Mouse (Mus musculus) CH12.LX (cell line): Measurements from ENCODE around the gene Gmds. TPM values are rescaled to one million over a fixed set of nuclear protein-coding genes. Genes with fewer than 3 reads are reported as not detected.

Experiments
- DNase-seq: peaks from one replicate; pipeline ENCODE4 v3.0.0-alpha.2; 2013; ENCODE audit errors: extremely low read depth
- H3K27ac ChIP-seq: 2 replicates; pipeline ENCODE4 v1.5.1; 2012; ENCODE audit warnings: low read depth, mild to moderate bottlenecking, control low read depth, moderate library complexity; ENCODE audit not compliant: insufficient read depth
- H3K27me3 ChIP-seq: replicated peaks from 2 replicates; pipeline ENCODE3; 2012; ENCODE audit warnings: inconsistent platforms
- H3K36me3 ChIP-seq, 2 experiments: replicated peaks in 1 of 2; 2 replicates each; pipeline versions ENCODE3 to v1.6.1; 2012; ENCODE audit warnings: inconsistent platforms in 1 of 2, low read length in 1 of 2, mild to moderate bottlenecking in 1 of 2, mixed read lengths in 1 of 2, moderate library complexity in 1 of 2; ENCODE audit not compliant: control insufficient read depth in 1 of 2, insufficient read depth in 1 of 2
- H3K4me1 ChIP-seq, 2 experiments: 2 replicates each; pipeline ENCODE4 v1.6.1; 2012; ENCODE audit warnings: inconsistent platforms in 1 of 2, moderate library complexity in 1 of 2; ENCODE audit not compliant: insufficient read depth in 2 of 2, control insufficient read depth in 1 of 2
- H3K4me2 ChIP-seq: 2 replicates; pipeline ENCODE4 v1.6.1; 2012; ENCODE audit warnings: low read depth, mild to moderate bottlenecking, control low read depth; ENCODE audit not compliant: poor library complexity, insufficient read depth, severe bottlenecking
- H3K4me3 ChIP-seq, 3 experiments: fragments of 150-350 bp in 1 of 3; sonication (generic) in 1 of 3; replicated peaks in 1 of 3; 2 replicates each; pipeline versions ENCODE3 to v1.5.1; 2011 to 2012; ENCODE audit warnings: low read depth in 2 of 3, low read length in 2 of 3, mild to moderate bottlenecking in 2 of 3, moderate library complexity in 2 of 3, control low read depth in 1 of 3, improper control_type of control experiment in 1 of 3, inconsistent platforms in 1 of 3, mixed read lengths in 1 of 3; ENCODE audit not compliant: poor library complexity in 1 of 3
- H3K79me2 ChIP-seq: replicated peaks from 2 replicates; pipeline ENCODE4 v1.6.1; 2012; ENCODE audit warnings: mild to moderate bottlenecking, moderate library complexity; ENCODE audit not compliant: control insufficient read depth, poor library complexity, insufficient read depth, severe bottlenecking; ENCODE audit errors: extremely low read depth
- H3K9ac ChIP-seq: 2 replicates; pipeline ENCODE4 v1.6.1; 2012; ENCODE audit warnings: low read depth, mild to moderate bottlenecking, control low read depth, moderate library complexity; ENCODE audit not compliant: insufficient read depth
- H3K9me3 ChIP-seq: replicated peaks from 2 replicates; pipeline ENCODE3; 2012; ENCODE audit warnings: low read length, inconsistent platforms, mixed read lengths
- BHLHE40 ChIP-seq: IDR thresholded peaks from 2 replicates; pipeline ENCODE4 v1.6.1; 2011; ENCODE audit warnings: mild to moderate bottlenecking, low read depth, low read length, improper control_type of control experiment
- CHD1 ChIP-seq: IDR thresholded peaks from 2 replicates; pipeline ENCODE4 v1.6.1; 2012; ENCODE audit warnings: low read depth, low read length, improper control_type of control experiment, inconsistent platforms
- E2F4 ChIP-seq: IDR thresholded peaks from 2 replicates; pipeline ENCODE4 v1.6.1; 2011; ENCODE audit warnings: low read depth, low read length, improper control_type of control experiment; ENCODE audit not compliant: insufficient replicate concordance
- ELF1 ChIP-seq: IDR thresholded peaks from 2 replicates; pipeline ENCODE4 v1.6.1; 2014; ENCODE audit warnings: low read depth, mild to moderate bottlenecking, inconsistent platforms, low read length, improper control_type of control experiment
- EP300 ChIP-seq: IDR thresholded peaks from 2 replicates; pipeline ENCODE4 v1.6.1; 2011; ENCODE audit warnings: low read length, improper control_type of control experiment
- ETS1 ChIP-seq: conservative IDR thresholded peaks from 2 replicates; pipeline ENCODE4 v1.6.1; 2012; ENCODE audit warnings: low read depth, mild to moderate bottlenecking, inconsistent platforms, low read length, improper control_type of control experiment, moderate library complexity
- HCFC1 ChIP-seq: IDR thresholded peaks from 2 replicates; pipeline ENCODE4 v1.6.1; 2012; ENCODE audit warnings: low read depth, mild to moderate bottlenecking, inconsistent platforms, low read length, improper control_type of control experiment
- JUN ChIP-seq: IDR thresholded peaks from 2 replicates; pipeline ENCODE4 v1.6.1; 2011; ENCODE audit warnings: low read depth, mild to moderate bottlenecking, low read length, improper control_type of control experiment, moderate library complexity; ENCODE audit not compliant: insufficient read depth
- JUND ChIP-seq: conservative IDR thresholded peaks from 2 replicates; pipeline ENCODE4 v1.6.1; 2011; ENCODE audit warnings: low read depth, low read length, improper control_type of control experiment
- KAT2A ChIP-seq: IDR thresholded peaks from 2 replicates; pipeline ENCODE4 v1.6.1; 2012; ENCODE audit warnings: low read length, improper control_type of control experiment, inconsistent platforms; ENCODE audit not compliant: insufficient replicate concordance
- MAX ChIP-seq: IDR thresholded peaks from 2 replicates; pipeline ENCODE4 v1.6.1; 2011; ENCODE audit warnings: low read length, improper control_type of control experiment
- NELFE ChIP-seq: IDR thresholded peaks from 2 replicates; pipeline ENCODE4 v1.6.1; 2011; ENCODE audit warnings: low read depth, low read length, improper control_type of control experiment
- PAX5 ChIP-seq: IDR thresholded peaks from 2 replicates; pipeline ENCODE4 v1.6.1; 2012; ENCODE audit warnings: low read length, inconsistent platforms, mixed read lengths
- POLR2A ChIP-seq: IDR thresholded peaks from 2 replicates; pipeline ENCODE4 v1.6.1; 2011; ENCODE audit warnings: low read depth, mild to moderate bottlenecking, improper control_type of control experiment, low read length
- RCOR1 ChIP-seq: conservative IDR thresholded peaks from 2 replicates; pipeline ENCODE4 v1.6.1; 2012; ENCODE audit warnings: low read depth, mild to moderate bottlenecking, inconsistent platforms, low read length, improper control_type of control experiment
- USF1 ChIP-seq: IDR thresholded peaks from 2 replicates; pipeline ENCODE4 v1.6.1; 2014; ENCODE audit warnings: low read depth, mild to moderate bottlenecking, inconsistent platforms, low read length, improper control_type of control experiment
- ZC3H11A ChIP-seq: IDR thresholded peaks from 2 replicates; pipeline ENCODE4 v1.6.1; 2012; ENCODE audit warnings: low read depth, mild to moderate bottlenecking, inconsistent platforms, low read length, improper control_type of control experiment
- ZMIZ1 ChIP-seq: IDR thresholded peaks from 2 replicates; pipeline ENCODE4 v1.6.1; 2012; ENCODE audit warnings: low read depth, mild to moderate bottlenecking, inconsistent platforms, low read length, improper control_type of control experiment
- dilution Hi-C: fragments of 300-500 bp; cut with MboI; formaldehyde crosslinking; loops from 2 replicates; pipeline ENCODE4 v1.14.3; 2020; ENCODE audit warnings: low sequenced_read_pairs; ENCODE audit not compliant: extremely low pct_unique_long_range_greater_than_20kb, extremely low pct_ligation_motif_present
- in situ Hi-C: fragments of 300-500 bp; cut with MboI; formaldehyde crosslinking; loops from 3 replicates; pipeline ENCODE4 v1.14.3; 2019; ENCODE audit warnings: low sequenced_read_pairs, low pct_ligation_motif_present, low pct_unique_long_range_greater_than_20kb, mixed read lengths
- polyA plus RNA-seq: library from polyadenylated mRNA; unstranded; fragments of >175 nt; gene quantifications from 2 replicates; pipeline ENCODE4 v1.2.1, GENCODE M21; 2012; ENCODE audit warnings: low read depth; ENCODE audit not compliant: insufficient read length
- total RNA-seq, 2 experiments: library from RNA; depleted of rRNA; stranded (reverse); fragments of 300-350 nt in 1 of 2; fragments of >200 nt in 1 of 2; gene quantifications; 2 replicates each; pipeline ENCODE4 v1.2.3; 2012 to 2014

The Gmds gene
- total and polyA plus RNA-seq, 3 experiments, result 11.0 to 19.3 (median 15.1) TPM

DNA sequence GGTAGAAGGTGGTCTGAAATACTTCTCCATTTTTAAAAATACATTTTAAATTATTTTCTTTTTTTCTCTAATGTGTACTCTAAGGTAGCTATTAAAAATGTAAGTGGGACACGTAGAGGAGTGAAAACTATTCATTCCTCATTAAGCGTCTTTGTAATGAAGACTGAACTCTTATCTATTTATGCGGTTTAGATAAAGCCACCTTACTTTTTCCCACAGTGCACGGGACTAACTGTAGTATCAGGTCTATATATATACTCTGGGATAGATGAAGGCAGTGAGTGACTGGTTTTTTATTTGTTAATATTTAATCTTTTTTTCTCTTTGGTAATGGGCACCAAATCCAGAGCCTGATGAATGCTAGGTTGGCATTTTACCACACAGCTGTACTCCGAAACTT lies 478.3 kb downstream of the Gmds start:
- dilution Hi-C loops, result no loop called here

DNA sequence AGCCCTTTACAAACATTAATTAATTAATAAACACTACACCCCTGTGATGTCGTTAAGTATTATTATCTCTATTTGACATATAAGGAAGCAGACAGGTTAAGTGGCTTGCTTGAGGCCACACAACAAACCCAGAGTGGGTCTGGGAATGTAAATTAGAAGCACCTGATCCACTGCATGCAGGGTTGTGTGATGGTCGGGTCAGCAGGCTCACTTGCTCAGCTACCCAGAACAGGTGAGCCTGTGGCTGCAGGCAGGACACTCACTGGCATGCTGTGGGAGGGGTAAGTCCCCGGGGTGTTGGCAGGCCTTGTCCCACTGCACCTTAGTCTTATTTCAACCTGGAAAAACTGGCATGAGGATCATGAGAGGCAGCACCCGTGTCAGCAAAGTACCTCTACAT lies 484.5 kb downstream of the Gmds start:
- Histone ChIP-seq H3K4me3 (no peak overlapping the region), H3K36me3 (no peaks in the 10 kb centered on the region), H3K27me3 (no peaks in the 10 kb centered on the region), H3K9me3 (no peaks in the 10 kb centered on the region), H3K9ac (no peak overlapping the region), H3K27ac (no peak overlapping the region), H3K4me1 (no peaks in the 10 kb centered on the region), H3K4me2 (no peak overlapping the region), H3K79me2 (no peaks in the 10 kb centered on the region)
- no peak for DNase-seq
- TF ChIP-seq ELF1 (no peak), RCOR1 (no peak), MAX (no peak), ZMIZ1 (no peak), JUN (no peak), NELFE (no peak), EP300 (no peak), CHD1 (no peak), USF1 (no peak), PAX5 (no peak), ETS1 (no peak)
- dilution Hi-C loops, result no loop called here
- in situ Hi-C loops, result no loop called here

More for the DNA sequence above, 478.3 kb downstream of the Gmds start:
- Histone ChIP-seq H3K27me3 (no peaks in the 10 kb centered on the region), H3K4me2 (no peak overlapping the region), H3K9me3 (no peaks in the 10 kb centered on the region), H3K4me1 (no peaks in the 10 kb centered on the region), H3K79me2 (no peaks in the 10 kb centered on the region), H3K9ac (no peak overlapping the region), H3K27ac (no peak overlapping the region), H3K36me3 (no peaks in the 10 kb centered on the region), H3K4me3 (no peak overlapping the region)
- TF ChIP-seq POLR2A (no peak), HCFC1 (no peak), NELFE (no peak), E2F4 (no peak), MAX (no peak), KAT2A (no peak), BHLHE40 (no peak), PAX5 (no peak), JUND (no peak), ZC3H11A (no peak)
- DNase-seq, result no peak
- in situ Hi-C loops, result no loop called here
